Mouse (Mus musculus) heart, embryonic 15.5 days (tissue): ENCODE data around the gene Snrpe. TPM values are rescaled to one million over a fixed set of nuclear protein-coding genes. Genes with fewer than 3 reads are reported as not detected.

Source experiments
- ATAC-seq: fragments of 200-750 bp; cut with Nextera tagmentation; replicated peaks from 2 replicates; pipeline ENCODE4 v1.8.0; 2017; ENCODE audit warnings: low read depth, moderate TSS enrichment; ENCODE audit not compliant: insufficient number of reproducible peaks, insufficient read depth, low FRiP score
- H3K27ac ChIP-seq: fragments of 300-500 bp; sonication (generic); 2 replicates; pipeline ENCODE4 v1.5.1; 2015; ENCODE audit warnings: mild to moderate bottlenecking, inconsistent platforms
- H3K27me3 ChIP-seq: fragments of 300-500 bp; sonication (generic); 2 replicates; pipeline ENCODE4 v1.6.1; 2015; ENCODE audit warnings: inconsistent platforms
- H3K36me3 ChIP-seq: fragments of 300-500 bp; sonication (generic); 2 replicates; pipeline ENCODE4 v1.6.1; 2015; ENCODE audit warnings: mild to moderate bottlenecking, inconsistent platforms
- H3K4me1 ChIP-seq: fragments of 300-500 bp; sonication (generic); replicated peaks from 2 replicates; pipeline ENCODE4 v1.6.1; 2015; ENCODE audit warnings: inconsistent platforms
- H3K4me2 ChIP-seq: fragments of 300-500 bp; sonication (generic); 2 replicates; pipeline ENCODE4 v1.6.1; 2015; ENCODE audit warnings: inconsistent platforms, mild to moderate bottlenecking, moderate library complexity
- H3K4me3 ChIP-seq: fragments of 300-500 bp; sonication (generic); 2 replicates; pipeline ENCODE4 v1.5.1; 2015; ENCODE audit warnings: mild to moderate bottlenecking, inconsistent platforms
- H3K9ac ChIP-seq: fragments of 300-500 bp; sonication (generic); 2 replicates; pipeline ENCODE4 v1.6.1; 2015; ENCODE audit warnings: mild to moderate bottlenecking, inconsistent platforms
- H3K9me3 ChIP-seq: fragments of 300-500 bp; sonication (generic); replicated peaks from 2 replicates; pipeline ENCODE4 v1.6.1; 2016; ENCODE audit warnings: inconsistent platforms
- WGBS: fragments of 180-500 bp; shearing (Covaris S2); methylation state at CpG from one replicate; pipeline ENCODE4 v1.1.7; 2015; ENCODE audit warnings: mixed read lengths; 5-methylcytosine and 5-hydroxymethylcytosine counted together
- polyA plus RNA-seq: library from polyadenylated mRNA; unstranded; fragments of >200 nt; fragmentation: Nextera tagmentation; extraction: Ambion mirVana; gene quantifications from 2 replicates; pipeline ENCODE4 v1.2.1, GENCODE M21; 2015

The Snrpe gene
- polyA plus RNA-seq, 1 experiment from 2014 or later = 384 TPM

DNA sequence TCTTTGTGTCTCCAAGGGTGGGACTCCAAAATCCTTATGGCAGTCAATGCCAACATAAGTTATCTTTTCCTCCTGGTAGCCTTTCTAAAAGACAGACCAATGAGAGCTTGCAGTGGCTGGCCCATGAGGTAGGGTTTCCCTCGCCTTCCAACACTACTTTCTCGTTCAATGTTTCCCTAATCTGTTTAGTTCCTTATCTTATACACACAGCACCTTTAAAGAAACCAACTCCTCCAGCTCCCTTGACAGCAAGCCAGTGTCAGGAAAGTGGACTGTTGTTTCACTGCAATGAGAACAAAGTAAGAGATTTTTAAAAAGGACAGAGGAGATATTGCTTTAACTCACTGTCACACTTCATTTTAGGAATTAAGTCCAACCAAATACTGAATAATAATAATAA is 7.8 kb upstream of the Snrpe start:
- Histone ChIP-seq H3K9me3 (no peaks in the 10 kb centered on the region), H3K4me3 (no peak overlapping the region), H3K27me3 (no peaks in the 10 kb centered on the region), H3K4me2 (no peak overlapping the region), H3K4me1 (no peaks in the 10 kb centered on the region), H3K36me3 (peaks cover 45% of the 10 kb centered on the region), H3K9ac (no peak overlapping the region), H3K27ac (no peak overlapping the region)
- ATAC-seq = no peak
- 35% methylated on average over 2 of the region's 2 CpGs for WGBS

DNA sequence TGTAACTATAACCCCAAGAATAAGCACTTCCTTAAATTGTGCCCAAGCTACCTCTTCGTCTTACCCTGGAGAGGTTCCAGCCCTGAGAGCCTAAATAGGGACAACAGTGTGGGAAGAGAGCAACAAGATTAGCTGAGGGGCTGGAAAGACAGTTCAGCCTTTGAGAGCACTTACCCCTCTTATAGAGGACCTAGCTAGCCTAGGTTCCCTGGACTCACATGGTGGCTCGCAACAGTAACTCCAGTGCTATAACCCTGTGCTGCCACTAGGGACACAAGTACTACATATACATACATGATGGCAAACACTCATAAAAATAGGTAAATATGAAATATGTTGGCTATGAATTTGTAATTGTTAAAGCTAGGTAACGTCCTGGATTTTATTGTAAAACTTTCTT is 3.7 kb upstream of the Snrpe start:
- Histone ChIP-seq H3K4me3 (no peak overlapping the region), H3K9me3 (no peaks in the 10 kb centered on the region), H3K4me2 (no peak overlapping the region), H3K4me1 (peaks cover 9% of the 10 kb centered on the region), H3K9ac (no peak overlapping the region), H3K36me3 (peaks cover 13% of the 10 kb centered on the region; the same call in 1 of the 2 replicates), H3K27ac (no peak overlapping the region), H3K27me3 (no peaks in the 10 kb centered on the region)
- no peak for ATAC-seq
- 80% methylated on average over 3 of the region's 3 CpGs for WGBS

DNA sequence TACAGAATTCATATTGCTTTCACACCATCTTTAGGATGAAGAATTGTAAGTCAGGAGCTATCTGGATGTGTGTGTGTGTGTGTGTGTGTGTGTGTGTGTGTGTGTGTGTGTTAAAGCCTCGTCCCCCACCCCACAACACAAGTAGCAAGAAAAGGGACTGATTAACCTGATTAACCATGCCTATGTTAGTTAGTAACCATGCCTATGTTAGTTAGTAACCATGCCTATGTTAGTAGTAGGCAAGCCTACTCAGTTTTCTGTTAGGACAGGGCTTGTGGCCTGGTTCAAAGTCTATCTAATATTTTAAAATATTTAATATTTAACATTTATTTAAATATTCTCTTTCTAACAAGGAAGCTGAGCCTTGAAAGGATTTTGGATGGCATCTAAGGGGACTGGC is 1.3 kb upstream of the Snrpe start:
- Histone ChIP-seq H3K27ac (no peak overlapping the region), H3K36me3 (peaks cover 31% of the 10 kb centered on the region), H3K9ac (no peak overlapping the region), H3K4me1 (peaks cover 11% of the 10 kb centered on the region), H3K27me3 (no peaks in the 10 kb centered on the region), H3K9me3 (no peaks in the 10 kb centered on the region), H3K4me2 (no peak overlapping the region), H3K4me3 (no peak overlapping the region)
- 100% methylated on average over 1 of the region's 1 CpGs for WGBS
- ATAC-seq = no peak

DNA sequence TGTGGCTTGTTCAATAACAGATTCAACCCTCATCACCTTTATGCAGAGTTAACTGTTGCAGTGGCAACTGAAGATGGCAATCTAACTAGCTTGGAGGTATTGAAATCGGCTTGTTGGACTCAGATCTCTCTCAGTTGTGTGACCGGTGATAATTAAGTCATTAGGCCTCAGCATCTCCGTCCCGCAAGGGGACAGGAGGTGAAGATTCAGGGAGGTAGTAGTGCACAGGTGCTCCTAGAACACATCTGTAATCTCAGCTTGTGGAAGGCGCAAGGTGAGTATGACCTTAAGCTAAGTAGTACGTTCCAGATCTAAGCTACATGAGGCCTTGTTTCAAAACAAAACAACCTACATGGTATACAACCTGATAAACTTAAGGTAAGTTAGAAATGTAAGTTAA is 510 bp upstream of the Snrpe start:
- Histone ChIP-seq H3K27ac (no peak overlapping the region), H3K4me3 (peak overlapping the region; percentile 82; the same call in 1 of the 2 replicates), H3K36me3 (peaks cover 40% of the 10 kb centered on the region), H3K4me1 (peaks cover 11% of the 10 kb centered on the region), H3K9me3 (no peaks in the 10 kb centered on the region), H3K9ac (no peak overlapping the region), H3K27me3 (no peaks in the 10 kb centered on the region), H3K4me2 (peak overlapping the region; percentile 34)
- WGBS = 47% methylated on average over 6 of the region's 6 CpGs
- no peak for ATAC-seq

DNA sequence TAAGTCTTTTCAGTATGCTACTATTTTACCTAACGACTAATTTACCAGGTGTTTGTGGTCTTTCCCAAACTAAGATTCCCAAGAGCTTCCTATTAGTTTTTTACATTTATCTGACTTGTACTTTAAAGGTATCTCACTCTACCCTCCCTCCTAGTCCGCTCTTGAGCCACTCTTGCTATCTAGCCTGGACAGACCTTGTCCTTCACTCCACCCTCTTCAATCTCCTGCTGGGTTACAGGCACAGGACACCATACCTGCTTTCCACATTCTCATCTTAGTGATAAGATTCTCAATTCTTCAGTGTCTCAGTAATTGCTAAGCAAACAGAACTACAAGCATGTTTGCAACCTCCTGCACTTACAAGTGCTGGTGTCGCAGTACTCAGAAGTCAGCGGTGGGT is 6.9 kb downstream of the Snrpe start:
- 84% methylated on average over 4 of the region's 4 CpGs for WGBS
- H3K27ac ChIP-seq = no peak overlapping the region
- H3K4me1 ChIP-seq = no peaks in the 10 kb centered on the region
- peaks cover 64% of the 10 kb centered on the region for H3K36me3 ChIP-seq
- no peaks in the 10 kb centered on the region for H3K27me3 ChIP-seq
- H3K4me3 ChIP-seq = no peak overlapping the region
- no peak for ATAC-seq
- H3K4me2 ChIP-seq = no peak overlapping the region
- H3K9ac ChIP-seq = no peak overlapping the region
- no peaks in the 10 kb centered on the region for H3K9me3 ChIP-seq

DNA sequence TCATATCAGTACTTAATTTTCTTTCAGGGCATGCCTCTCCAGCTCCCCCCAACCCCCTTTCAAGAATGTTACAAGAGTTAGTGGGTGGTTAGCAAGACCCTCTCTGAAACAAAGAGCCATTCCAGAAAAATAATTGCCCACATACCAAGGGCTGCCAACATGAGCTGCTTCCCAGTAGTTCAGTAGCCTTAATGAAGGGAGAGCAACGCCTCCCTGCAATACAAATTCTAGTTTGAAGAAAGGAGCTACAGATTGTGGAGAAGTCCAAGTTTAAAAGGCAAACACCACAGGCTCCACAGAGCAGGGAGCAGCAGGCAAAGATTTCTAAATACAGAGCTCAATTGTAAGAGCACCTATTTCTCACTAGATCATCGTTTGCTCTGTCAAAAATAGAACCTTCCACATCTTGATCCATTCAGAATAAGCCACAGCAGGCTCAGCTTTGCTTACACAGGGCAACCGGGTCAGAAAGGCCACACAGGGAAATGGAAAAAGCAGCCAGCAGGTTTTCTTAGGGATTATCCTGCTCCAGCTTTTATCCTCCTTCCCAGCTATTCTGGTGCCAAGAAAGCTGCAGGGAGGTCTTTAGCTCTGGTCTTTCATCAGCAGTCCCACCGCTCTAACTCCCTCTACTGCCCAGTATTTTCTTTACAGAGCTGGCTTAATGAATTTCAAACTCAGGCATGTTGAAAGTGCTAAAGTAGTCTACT is 13.6 kb downstream of the Snrpe start:
- Histone ChIP-seq H3K4me1 (no peaks in the 10 kb centered on the region), H3K9ac (no peak overlapping the region), H3K4me2 (no peak overlapping the region), H3K36me3 (no peaks in the 10 kb centered on the region), H3K27me3 (no peaks in the 10 kb centered on the region), H3K9me3 (no peaks in the 10 kb centered on the region), H3K27ac (no peak overlapping the region), H3K4me3 (no peak overlapping the region)
- WGBS = 19% methylated on average over 4 of the region's 4 CpGs
- no peak for ATAC-seq

DNA sequence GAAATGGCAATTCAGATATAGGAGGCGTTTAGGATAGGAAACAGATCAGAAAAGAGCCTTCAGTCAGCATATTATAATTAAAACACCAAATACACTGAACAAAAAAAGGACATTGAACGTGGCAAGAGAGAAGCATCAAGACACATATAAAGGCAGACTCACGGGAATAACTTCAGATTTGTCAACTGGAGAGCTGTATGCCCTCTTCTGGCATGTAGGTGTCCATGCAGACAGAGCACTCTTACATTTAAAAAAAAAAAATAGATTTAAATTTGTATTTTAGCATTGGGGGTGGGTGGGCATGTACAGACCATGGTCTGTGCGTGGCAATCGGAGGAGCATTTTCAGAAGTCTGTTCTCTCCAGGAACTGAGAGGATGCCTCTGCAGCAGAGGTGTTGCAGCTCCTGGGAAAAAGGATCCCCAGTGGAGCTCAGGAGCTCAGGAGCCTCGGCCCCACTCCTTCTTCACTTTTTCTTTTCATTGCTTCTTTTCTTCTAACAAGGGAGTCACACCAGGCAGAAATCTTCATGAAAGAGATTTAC is 24.0 kb downstream of the Snrpe start:
- Histone ChIP-seq H3K4me2 (no peak overlapping the region), H3K9me3 (no peaks in the 10 kb centered on the region), H3K36me3 (no peaks in the 10 kb centered on the region), H3K27ac (no peak overlapping the region), H3K4me1 (no peaks in the 10 kb centered on the region), H3K4me3 (no peak overlapping the region), H3K9ac (no peak overlapping the region), H3K27me3 (no peaks in the 10 kb centered on the region)
- no peak for ATAC-seq
- 72% methylated on average over 6 of the region's 6 CpGs for WGBS

DNA sequence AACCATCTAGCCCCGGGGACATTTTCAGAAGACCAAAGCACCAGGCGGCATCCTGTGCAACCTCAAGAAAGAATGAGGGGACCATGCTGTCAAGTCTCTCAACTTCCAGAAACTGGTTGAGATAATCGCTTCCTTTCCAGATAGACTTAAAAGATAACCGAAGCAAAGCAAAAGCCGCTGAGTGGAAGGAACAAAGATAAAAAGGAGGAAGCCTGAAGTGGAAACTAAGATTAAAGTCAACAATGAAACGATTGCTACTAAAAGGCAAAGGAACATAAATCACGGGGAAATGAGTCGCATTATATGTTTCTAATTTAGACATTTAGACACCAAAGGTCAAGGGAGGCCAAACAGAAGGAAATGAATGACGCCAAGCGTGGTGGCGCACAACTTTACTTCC is 38.8 kb downstream of the Snrpe start:
- H3K27ac ChIP-seq = no peak overlapping the region
- H3K9ac ChIP-seq = no peak overlapping the region
- no peaks in the 10 kb centered on the region for H3K36me3 ChIP-seq
- whole genome bisulfite sequencing = 52% methylated on average over 11 of the region's 11 CpGs
- no peak for ATAC-seq
- no peaks in the 10 kb centered on the region for H3K4me1 ChIP-seq
- H3K27me3 ChIP-seq = no peaks in the 10 kb centered on the region
- no peak overlapping the region for H3K4me3 ChIP-seq
- no peak overlapping the region for H3K4me2 ChIP-seq
- H3K9me3 ChIP-seq = peaks cover 3% of the 10 kb centered on the region; the same call in 1 of the 2 replicates

Other genes starting within 250 kb of the Snrpe start
- gene Etnk2, start 246.7 kb downstream of the Snrpe start, polyA plus RNA-seq = 1.3 and 1.5 TPM in 2 replicates
- gene Sox13, start 185.9 kb downstream of the Snrpe start, polyA plus RNA-seq = 4.5 and 6.2 TPM in 2 replicates
- gene Zbed6, start 50.6 kb upstream of the Snrpe start, polyA plus RNA-seq = not detected in 2 replicates
- gene Gm38394, start 51.0 kb upstream of the Snrpe start, polyA plus RNA-seq = 3.4 and 3.8 TPM in 2 replicates
- 0.31 and 2.1 TPM in 2 replicates for gene Lax1, start 79.8 kb upstream of the Snrpe start, polyA plus RNA-seq
- gene Atp2b4, start 190.8 kb upstream of the Snrpe start, polyA plus RNA-seq = 11.2 and 13.6 TPM in 2 replicates